Mouse (Mus musculus): ENCODE results near the gene Galnt2. TPM values are rescaled to one million over a fixed set of nuclear protein-coding genes. Genes with fewer than 3 reads are reported as not detected.

The Galnt2 gene
- polyA plus RNA-seq, 1 experiment from 2014 or later = 38.6 TPM

GRCm38 (mm10) chr8:124368213-124368612, 137.0 kb downstream of the Galnt2 start:
- Histone ChIP-seq H3K4me1 (no peaks in the 10 kb centered on the region), H3K36me3 (ENCODE audit: poor library complexity, severe bottlenecking) (peaks cover 4% of the 10 kb centered on the region; the same call in 1 of the 2 replicates), H3K27ac (no peak overlapping the region), H3K4me2 (no peak overlapping the region), H3K9ac (no peak overlapping the region), H3K4me3 (no peak overlapping the region), H3K9me3 (replicated peaks) (no peaks in the 10 kb centered on the region), H3K27me3 (no peaks in the 10 kb centered on the region)
- WGBS = 20% methylated on average over 8 of the region's 8 CpGs
- ATAC-seq = no peak

DNA sequence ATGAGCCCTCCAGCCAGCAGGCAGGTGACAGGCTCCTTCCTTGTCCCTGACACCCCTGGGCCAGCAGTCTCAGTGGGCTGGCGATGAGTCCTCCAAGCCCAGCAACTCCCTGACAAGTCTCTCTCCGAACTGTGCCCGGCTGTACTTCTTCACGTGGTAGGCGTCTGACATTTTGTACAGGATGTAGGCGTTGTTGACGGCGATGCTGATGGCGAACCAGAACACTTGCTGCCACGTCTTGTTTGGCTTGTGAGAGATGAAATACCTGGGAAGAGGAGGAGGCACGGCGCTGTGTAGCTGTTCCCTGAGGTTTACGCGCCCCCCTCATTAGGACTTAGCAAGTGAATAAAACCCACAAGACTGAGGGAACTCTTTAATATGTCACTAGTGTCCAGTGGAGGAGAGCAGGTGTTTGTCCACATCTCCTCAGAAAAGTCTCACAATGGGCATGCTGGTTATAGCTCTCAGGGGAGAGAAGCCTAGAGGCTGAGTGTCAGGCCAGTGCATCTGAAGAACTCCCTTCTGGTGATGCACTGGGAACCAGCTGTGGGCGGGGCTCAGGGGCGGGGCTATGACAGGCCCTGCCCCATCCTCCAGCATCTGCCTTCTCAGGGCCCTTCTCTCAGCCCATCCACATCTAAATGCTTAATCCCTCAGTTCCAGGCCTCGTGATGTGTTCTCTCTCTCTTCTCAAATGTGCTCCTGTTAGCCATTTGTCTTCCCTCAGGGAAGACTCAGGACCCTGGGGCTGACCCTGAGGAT, 139.4 kb downstream of the Galnt2 start:
- no peak overlapping the region for H3K27ac ChIP-seq
- WGBS = 78% methylated on average over 17 of the region's 17 CpGs
- H3K4me2 ChIP-seq = no peak overlapping the region
- H3K9ac ChIP-seq = no peak overlapping the region
- no peaks in the 10 kb centered on the region for H3K27me3 ChIP-seq
- no peak for ATAC-seq
- H3K9me3 ChIP-seq (replicated peaks) = no peaks in the 10 kb centered on the region
- H3K36me3 ChIP-seq (ENCODE audit: poor library complexity, severe bottlenecking) = peaks cover 4% of the 10 kb centered on the region; the same call in 1 of the 2 replicates
- H3K4me1 ChIP-seq = no peaks in the 10 kb centered on the region
- H3K4me3 ChIP-seq = no peak overlapping the region

DNA sequence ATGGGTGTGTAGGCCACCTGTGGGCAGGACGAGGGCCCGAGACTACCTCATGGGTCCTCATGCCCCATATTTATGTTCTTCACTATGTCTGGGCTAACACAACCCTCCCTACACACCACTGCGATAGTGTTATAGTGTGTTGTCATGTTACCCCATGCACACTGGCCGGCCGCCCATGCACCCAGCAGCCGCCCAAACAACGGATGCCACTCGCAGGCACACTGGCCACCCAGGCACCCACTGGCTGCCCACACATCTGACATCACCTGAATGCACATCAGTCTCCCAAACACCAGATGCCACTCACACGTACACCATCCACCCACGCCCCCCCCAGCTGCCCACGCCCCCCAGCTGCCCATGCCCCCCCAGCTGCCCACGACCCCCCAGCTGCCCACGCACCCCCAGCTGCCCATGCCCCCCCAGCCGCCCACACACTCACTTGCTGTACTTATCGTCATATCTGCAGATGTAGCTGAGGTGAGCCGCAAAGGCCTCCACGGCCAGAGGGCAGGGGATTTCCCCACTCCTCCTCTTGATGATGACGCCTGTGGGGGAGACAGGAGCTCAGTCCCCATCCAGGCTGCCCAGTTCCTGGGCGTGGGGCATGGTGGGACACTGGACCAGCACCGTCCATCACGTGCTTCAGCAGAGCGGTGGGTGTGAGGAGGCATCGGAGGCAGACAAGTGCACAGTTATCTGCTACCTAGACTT, 140.4 kb downstream of the Galnt2 start:
- H3K36me3 ChIP-seq (ENCODE audit: poor library complexity, severe bottlenecking) = peaks cover 4% of the 10 kb centered on the region; the same call in 1 of the 2 replicates
- no peak overlapping the region for H3K4me2 ChIP-seq
- no peak overlapping the region for H3K4me3 ChIP-seq
- H3K27me3 ChIP-seq = no peaks in the 10 kb centered on the region
- ATAC-seq = no peak
- 92% methylated on average over 21 of the region's 23 CpGs for WGBS
- no peak overlapping the region for H3K9ac ChIP-seq
- H3K9me3 ChIP-seq (replicated peaks) = no peaks in the 10 kb centered on the region
- H3K4me1 ChIP-seq = no peaks in the 10 kb centered on the region
- H3K27ac ChIP-seq = no peak overlapping the region

- no peaks in the 10 kb centered on the region for H3K9me3 ChIP-seq (replicated peaks)
- H3K9ac ChIP-seq = no peak overlapping the region
- peaks cover 4% of the 10 kb centered on the region; the same call in 1 of the 2 replicates for H3K36me3 ChIP-seq (ENCODE audit: poor library complexity, severe bottlenecking)
- H3K4me1 ChIP-seq = no peaks in the 10 kb centered on the region
- 87% methylated on average over 5 of the region's 5 CpGs for WGBS
- no peak overlapping the region for H3K4me2 ChIP-seq
- ATAC-seq = no peak
- H3K27me3 ChIP-seq = no peaks in the 10 kb centered on the region
- H3K4me3 ChIP-seq = no peak overlapping the region
- H3K27ac ChIP-seq = no peak overlapping the region
Measured at GRCm38 (mm10) chr8:124373753-124374152, 142.6 kb downstream of the Galnt2 start.

DNA sequence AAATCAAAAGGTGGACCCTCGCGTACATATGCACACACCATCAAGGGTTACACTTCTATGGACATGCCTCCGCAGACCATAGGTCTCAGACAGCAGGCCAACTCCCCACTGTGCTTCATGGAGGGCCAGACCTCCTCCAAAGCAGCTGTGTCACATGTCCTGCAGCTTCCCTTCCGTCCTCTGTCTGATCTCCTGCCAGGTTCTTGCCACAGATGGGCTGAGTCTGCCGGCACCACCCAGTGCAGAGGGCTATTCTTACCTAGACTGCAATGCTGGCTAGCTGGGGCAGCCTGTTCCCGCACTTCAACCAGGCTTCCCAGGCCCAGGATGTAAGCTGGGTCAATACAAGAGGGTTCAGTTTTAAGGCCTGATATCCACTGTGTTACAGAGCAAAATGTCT, 144.0 kb downstream of the Galnt2 start:
- H3K9ac ChIP-seq = no peak overlapping the region
- no peak overlapping the region for H3K27ac ChIP-seq
- peaks cover 1% of the 10 kb centered on the region; the same call in 1 of the 2 replicates for H3K36me3 ChIP-seq (ENCODE audit: poor library complexity, severe bottlenecking)
- 78% methylated on average over 6 of the region's 6 CpGs for WGBS
- no peaks in the 10 kb centered on the region for H3K4me1 ChIP-seq
- H3K4me3 ChIP-seq = no peak overlapping the region
- no peaks in the 10 kb centered on the region for H3K27me3 ChIP-seq
- no peak for ATAC-seq
- no peaks in the 10 kb centered on the region for H3K9me3 ChIP-seq (replicated peaks)
- no peak overlapping the region for H3K4me2 ChIP-seq

DNA sequence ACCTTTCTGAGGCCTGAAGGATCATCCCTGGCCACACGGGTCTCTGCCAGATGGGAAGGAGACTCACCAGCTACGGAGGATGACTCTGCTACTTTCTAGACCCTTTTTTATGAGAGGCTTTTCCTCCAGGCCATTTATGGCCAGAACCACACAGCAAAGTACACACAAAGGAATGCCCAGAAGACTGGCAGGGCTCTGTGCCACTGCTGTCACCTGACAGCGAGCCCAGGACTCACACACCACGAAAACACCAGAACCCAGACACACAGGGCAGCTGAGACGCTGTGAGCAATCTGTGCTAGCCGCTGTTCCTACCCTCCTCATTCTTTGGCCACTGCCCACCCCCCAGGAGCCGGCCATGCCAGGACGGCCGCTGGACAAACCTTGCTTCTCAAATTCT, 144.5 kb downstream of the Galnt2 start:
- Histone ChIP-seq H3K4me1 (no peaks in the 10 kb centered on the region), H3K9ac (no peak overlapping the region), H3K4me3 (no peak overlapping the region), H3K9me3 (replicated peaks) (no peaks in the 10 kb centered on the region), H3K27ac (no peak overlapping the region; the same call in 1 of the 2 replicates), H3K4me2 (no peak overlapping the region), H3K36me3 (ENCODE audit: poor library complexity, severe bottlenecking) (no peaks in the 10 kb centered on the region), H3K27me3 (no peaks in the 10 kb centered on the region)
- WGBS = 87% methylated on average over 9 of the region's 9 CpGs
- ATAC-seq = no peak

GRCm38 (mm10) chr8:124376406-124376805, 145.2 kb downstream of the Galnt2 start:
- 95% methylated on average over 12 of the region's 12 CpGs for WGBS
- Histone ChIP-seq H3K36me3 (ENCODE audit: poor library complexity, severe bottlenecking) (no peaks in the 10 kb centered on the region), H3K27ac (no peak overlapping the region), H3K4me2 (no peak overlapping the region), H3K9me3 (replicated peaks) (no peaks in the 10 kb centered on the region), H3K9ac (no peak overlapping the region), H3K27me3 (no peaks in the 10 kb centered on the region), H3K4me1 (no peaks in the 10 kb centered on the region), H3K4me3 (no peak overlapping the region)
- ATAC-seq = no peak

- H3K36me3 ChIP-seq (ENCODE audit: poor library complexity, severe bottlenecking) = no peaks in the 10 kb centered on the region
- H3K9me3 ChIP-seq (replicated peaks) = no peaks in the 10 kb centered on the region
- no peak overlapping the region for H3K4me2 ChIP-seq
- 73% methylated on average over 6 of the region's 6 CpGs for WGBS
- no peak overlapping the region for H3K4me3 ChIP-seq
- H3K9ac ChIP-seq = no peak overlapping the region
- no peaks in the 10 kb centered on the region for H3K27me3 ChIP-seq
- ATAC-seq = no peak
- peaks cover 9% of the 10 kb centered on the region for H3K4me1 ChIP-seq
- H3K27ac ChIP-seq = no peak overlapping the region
Measured at GRCm38 (mm10) chr8:124379289-124379688, 148.1 kb downstream of the Galnt2 start.

GRCm38 (mm10) chr8:124382235-124382634, 151.0 kb downstream of the Galnt2 start:
- ATAC-seq = no peak
- H3K9ac ChIP-seq = no peak overlapping the region

DNA sequence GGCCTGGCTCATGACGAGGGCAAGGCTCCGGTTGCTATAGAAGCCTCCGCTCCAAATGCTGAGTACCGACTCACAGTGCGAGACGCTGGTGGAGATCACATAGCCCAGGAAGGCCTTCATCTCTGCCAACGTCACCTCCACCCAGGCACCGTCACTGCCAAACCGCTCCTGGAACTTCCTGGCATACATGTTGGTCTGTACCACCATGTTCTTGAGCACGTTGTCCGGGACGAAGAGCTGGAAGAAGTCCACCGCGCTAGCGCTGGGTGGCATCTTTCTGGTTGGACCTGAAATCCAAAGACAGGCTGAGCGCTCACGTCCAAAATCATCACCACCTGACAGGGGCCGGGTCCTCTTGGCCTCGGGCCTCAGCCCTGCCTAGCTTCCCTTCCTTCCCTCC, 153.1 kb downstream of the Galnt2 start:
- H3K27me3 ChIP-seq = no peaks in the 10 kb centered on the region
- 93% methylated on average over 19 of the region's 19 CpGs for WGBS
- H3K9me3 ChIP-seq (replicated peaks) = no peaks in the 10 kb centered on the region
- H3K36me3 ChIP-seq (ENCODE audit: poor library complexity, severe bottlenecking) = no peaks in the 10 kb centered on the region
- H3K4me1 ChIP-seq = peaks cover 12% of the 10 kb centered on the region
- H3K9ac ChIP-seq = no peak overlapping the region
- no peak overlapping the region for H3K27ac ChIP-seq
- no peak overlapping the region for H3K4me2 ChIP-seq
- ATAC-seq = no peak
- no peak overlapping the region for H3K4me3 ChIP-seq

More at GRCm38 (mm10) chr8:124382235-124382634, 151.0 kb downstream of the Galnt2 start:
- Histone ChIP-seq H3K4me1 (peaks cover 12% of the 10 kb centered on the region), H3K27ac (peak overlapping the region; percentile 51; the same call in 1 of the 2 replicates), H3K4me3 (no peak overlapping the region), H3K4me2 (no peak overlapping the region), H3K36me3 (ENCODE audit: poor library complexity, severe bottlenecking) (no peaks in the 10 kb centered on the region), H3K9me3 (replicated peaks) (no peaks in the 10 kb centered on the region), H3K27me3 (no peaks in the 10 kb centered on the region)
- WGBS = 36% methylated on average over 10 of the region's 10 CpGs

DNA sequence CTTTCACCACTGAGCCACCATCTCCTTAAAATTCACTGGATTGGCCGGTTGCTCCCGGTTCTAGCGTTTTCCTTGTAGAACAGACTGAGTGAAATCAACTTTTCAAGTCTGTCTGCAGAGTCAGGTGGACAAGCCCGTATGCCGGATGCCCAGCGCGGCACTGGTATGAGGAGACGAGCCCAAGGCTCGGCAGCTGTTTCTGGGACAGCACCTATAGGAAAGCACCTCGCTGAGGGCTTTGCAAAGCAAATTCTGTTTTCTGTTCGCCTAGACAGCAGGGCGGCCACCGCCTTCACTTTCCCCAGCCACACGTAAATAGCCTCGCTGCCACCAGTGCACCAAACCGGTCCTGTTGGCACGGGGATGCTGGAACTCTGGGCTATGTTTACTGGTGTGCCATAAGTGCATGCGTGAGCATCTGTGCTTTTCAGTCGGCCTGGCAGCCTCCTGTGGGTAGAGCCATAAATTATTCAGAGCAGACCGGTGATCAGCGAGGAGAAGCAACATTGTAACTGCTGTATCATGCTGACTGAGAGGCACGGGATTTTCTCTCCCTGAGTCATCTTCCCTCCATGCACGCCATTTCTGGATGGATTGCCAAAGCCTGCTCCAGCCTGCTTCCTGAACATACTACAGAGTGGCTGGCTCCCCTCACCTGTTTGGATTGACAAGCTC, 155.2 kb downstream of the Galnt2 start:
- ATAC-seq = peak; percentile 77; the same call in 1 of the 2 replicates
- Histone ChIP-seq H3K9ac (no peak overlapping the region), H3K27ac (no peak overlapping the region), H3K27me3 (no peaks in the 10 kb centered on the region), H3K9me3 (replicated peaks) (no peaks in the 10 kb centered on the region), H3K4me1 (peaks cover 12% of the 10 kb centered on the region), H3K4me3 (no peak overlapping the region), H3K4me2 (no peak overlapping the region), H3K36me3 (ENCODE audit: poor library complexity, severe bottlenecking) (no peaks in the 10 kb centered on the region)
- WGBS = 84% methylated on average over 23 of the region's 23 CpGs

GRCm38 (mm10) chr8:124389495-124389894, 158.3 kb downstream of the Galnt2 start:
- WGBS = 88% methylated on average over 11 of the region's 11 CpGs
- Histone ChIP-seq H3K27me3 (no peaks in the 10 kb centered on the region), H3K4me3 (no peak overlapping the region), H3K9ac (no peak overlapping the region), H3K9me3 (replicated peaks) (no peaks in the 10 kb centered on the region), H3K27ac (no peak overlapping the region), H3K4me2 (no peak overlapping the region), H3K4me1 (0 out of 2 replicates have a peak, but pooled peaks cover 3% of the 10 kb centered on the region), H3K36me3 (ENCODE audit: poor library complexity, severe bottlenecking) (no peaks in the 10 kb centered on the region)
- no peak for ATAC-seq
